Mouse (Mus musculus) bone marrow, adult 2 months (tissue): ENCODE data around the gene 1500009L16Rik.

ENCODE experiments used
- CTCF ChIP-seq: fragments of 200-500 bp; IDR thresholded peaks from 2 replicates; pipeline ENCODE4 v1.5.1; 2011; ENCODE audit warnings: low read length, control low read depth; ENCODE audit not compliant: control insufficient read depth, insufficient read depth
- POLR2A ChIP-seq: fragments of 200-500 bp; IDR thresholded peaks from 2 replicates; pipeline ENCODE4 v1.6.1; 2011; ENCODE audit warnings: low read depth, mild to moderate bottlenecking, control low read depth, low read length, borderline replicate concordance; ENCODE audit not compliant: control insufficient read depth

DNA sequence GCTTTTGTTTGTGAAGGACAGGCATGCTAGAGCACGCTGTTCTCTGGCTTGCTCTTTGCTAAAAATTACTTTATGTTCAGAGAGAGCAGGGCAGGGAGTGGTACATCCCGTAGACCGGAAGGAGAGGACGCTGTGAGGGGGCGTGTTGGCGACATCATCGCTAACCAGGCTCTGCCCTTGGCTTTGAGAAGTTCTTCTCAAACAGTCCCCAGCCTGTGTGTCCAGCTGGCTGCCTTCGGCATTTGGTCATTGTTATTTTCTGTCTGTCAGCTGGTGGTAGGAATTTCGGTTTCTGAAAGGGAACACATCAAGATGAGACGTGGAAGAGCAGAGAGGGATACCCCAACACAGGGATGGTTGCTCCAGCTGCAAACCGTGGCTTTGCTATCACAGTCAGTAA is 3.5 kb downstream of the 1500009L16Rik start:
- TF ChIP-seq CTCF (no peak), POLR2A (no peak)
